9 mouse cellular contexts compared by ENCODE assay signal in genomic region chr2:181766672-181767557, GRCm38 (mm10). TPM values are rescaled to one million over a fixed set of nuclear protein-coding genes. Genes with fewer than 3 reads are reported as not detected.
DNase-seq lines count a peak whose midpoint lies in the region; ATAC-seq lines count a peak whose summit lies in the region.
"Had no signal": no experiment of that assay in that cellular context is flagged by ENCODE, and none has a peak within 500 bp of the region (broad histone marks: within the 10 kb centered on the region; RNA-seq: fewer than 3 reads in every experiment).

No protein-coding gene starts in this region.

- H3K27me3 ChIP-seq in hindbrain, embryonic 16.5 days (replicated peaks; ENCODE audit: control insufficient read depth, insufficient read depth, low read length): no peaks in the 10 kb centered on the region
- no peaks in the 10 kb centered on the region for H3K27me3 ChIP-seq in midbrain, embryonic 16.5 days (ENCODE audit: control insufficient read depth, insufficient read depth, low read depth, low read length)

- ATAC-seq in hindbrain, embryonic 16.5 days: peak; percentile 86
- peak; percentile 51 for ATAC-seq in midbrain, embryonic 16.5 days
- ATAC-seq in erythroblast, adult 5-6 weeks (replicated peaks; ENCODE audit: low FRiP score, poor library complexity, severe bottlenecking): no peak

- WGBS in hindbrain, embryonic 16.5 days: 16% methylated on average over 14 of the region's 14 CpGs
- 7% methylated on average over 14 of the region's 14 CpGs for WGBS in midbrain, embryonic 16.5 days

- peak overlapping the region; percentile 52 for H3K4me3 ChIP-seq in hindbrain, embryonic 16.5 days (ENCODE audit: low read length)
- peak overlapping the region; percentile 53 for H3K4me3 ChIP-seq in midbrain, embryonic 16.5 days (ENCODE audit: low read depth, low read length)
- H3K4me3 ChIP-seq: limb, embryonic 15.5 days had no signal

- peak overlapping the region; percentile 88 for H3K27ac ChIP-seq in hindbrain, embryonic 16.5 days (ENCODE audit: low read depth, low read length)
- peak overlapping the region; percentile 91 for H3K27ac ChIP-seq in midbrain, embryonic 16.5 days (ENCODE audit: low read length)
- H3K27ac ChIP-seq: limb, embryonic 15.5 days had no signal

- DNase-seq in embryo, embryonic 10.5 days (ENCODE audit: low spot score): peak; percentile 14
- no peak for DNase-seq in embryo, embryonic 9.5 days (ENCODE audit: extremely low spot score)
- DNase-seq in cerebellum, postnatal 25 days: peak; percentile 73 to 84
- DNase-seq in lung, postnatal 4 days: no peak
- DNase-seq in gastrocnemius, adult 18-20 months (ENCODE audit: low spot score): no peak

- H3K9me3 ChIP-seq in hindbrain, embryonic 16.5 days (ENCODE audit: control insufficient read depth, low read length): no peaks in the 10 kb centered on the region
- no peaks in the 10 kb centered on the region for H3K9me3 ChIP-seq in midbrain, embryonic 16.5 days (replicated peaks; ENCODE audit: control insufficient read depth, low read length, poor library complexity, severe bottlenecking)
- H3K9me3 ChIP-seq: limb, embryonic 15.5 days had no signal

- H3K4me2 ChIP-seq in hindbrain, embryonic 16.5 days (ENCODE audit: low read length): peak overlapping the region; percentile 71
- peak overlapping the region; percentile 72 for H3K4me2 ChIP-seq in midbrain, embryonic 16.5 days (ENCODE audit: low read length)
- H3K4me2 ChIP-seq: limb, embryonic 15.5 days had no signal

- no peaks in the 10 kb centered on the region for H3K36me3 ChIP-seq in hindbrain, embryonic 16.5 days (ENCODE audit: control insufficient read depth, insufficient read depth, low read length)
- no peaks in the 10 kb centered on the region for H3K36me3 ChIP-seq in midbrain, embryonic 16.5 days (ENCODE audit: control insufficient read depth, insufficient read depth, low read length)
- H3K36me3 ChIP-seq: limb, embryonic 15.5 days had no signal

- H3K4me1 ChIP-seq in hindbrain, embryonic 16.5 days (ENCODE audit: control insufficient read depth, insufficient read depth, low read depth, low read length): peaks cover 45% of the 10 kb centered on the region
- peaks cover 56% of the 10 kb centered on the region for H3K4me1 ChIP-seq in midbrain, embryonic 16.5 days (ENCODE audit: control insufficient read depth, insufficient read depth, low read length)
- H3K4me1 ChIP-seq: limb, embryonic 15.5 days had no signal

- peak overlapping the region; percentile 56 for H3K9ac ChIP-seq in hindbrain, embryonic 16.5 days (ENCODE audit: low read depth, low read length)
- peak overlapping the region; percentile 69 for H3K9ac ChIP-seq in midbrain, embryonic 16.5 days (ENCODE audit: low read depth, low read length)
- H3K9ac ChIP-seq: limb, embryonic 15.5 days had no signal

RNA-seq across cellular contexts. Expression of gene Myt1, which starts 3.8 kb away (rescaled TPM):
- polyA plus RNA-seq in hindbrain, embryonic 16.5 days (2015; fragmentation: Nextera tagmentation; extraction: Ambion mirVana): 11.0 and 12.9 TPM in 2 replicates
- 15.6 and 19.2 TPM in 2 replicates for polyA plus RNA-seq in midbrain, embryonic 16.5 days (2015; fragmentation: Nextera tagmentation; extraction: Ambion mirVana)
- not detected in 2 replicates for total RNA-seq in erythroblast, adult 5-6 weeks (2015; ENCODE audit: low replicate concordance)
- total RNA-seq in erythroblast, adult 5-6 weeks (2017; ENCODE audit: low replicate concordance): not detected in 2 replicates
- total RNA-seq in gastrocnemius, adult 18-20 months (2021): not detected
- polyA plus RNA-seq: limb, embryonic 15.5 days had no signal

RNA-seq across cellular contexts. Expression of gene Oprl1, which starts 52.1 kb away (rescaled TPM):
- polyA plus RNA-seq in hindbrain, embryonic 16.5 days (2015; fragmentation: Nextera tagmentation; extraction: Ambion mirVana): 93.8 and 96.3 TPM in 2 replicates
- 103 and 111 TPM in 2 replicates for polyA plus RNA-seq in midbrain, embryonic 16.5 days (2015; fragmentation: Nextera tagmentation; extraction: Ambion mirVana)
- total RNA-seq in erythroblast, adult 5-6 weeks (2015; ENCODE audit: low replicate concordance): not detected in 2 replicates
- total RNA-seq in erythroblast, adult 5-6 weeks (2017; ENCODE audit: low replicate concordance): 1.3 TPM in 1 of 2 replicates, not detected in the other
- total RNA-seq in gastrocnemius, adult 18-20 months (2021): not detected

Comparison
In these comparisons a context has a peak if more than half of its experiments do, and no peak if none do; other contexts are left out.
1. DNase-seq: peak in embryo, embryonic 10.5 days (single experiment) and cerebellum, postnatal 25 days (2 of 2); none in embryo, embryonic 9.5 days (single experiment), lung, postnatal 4 days (0 of 2) and gastrocnemius, adult 18-20 months (single experiment).